Comparison of ENCODE assay signal across 8 mouse cellular contexts in the genomic region with DNA sequence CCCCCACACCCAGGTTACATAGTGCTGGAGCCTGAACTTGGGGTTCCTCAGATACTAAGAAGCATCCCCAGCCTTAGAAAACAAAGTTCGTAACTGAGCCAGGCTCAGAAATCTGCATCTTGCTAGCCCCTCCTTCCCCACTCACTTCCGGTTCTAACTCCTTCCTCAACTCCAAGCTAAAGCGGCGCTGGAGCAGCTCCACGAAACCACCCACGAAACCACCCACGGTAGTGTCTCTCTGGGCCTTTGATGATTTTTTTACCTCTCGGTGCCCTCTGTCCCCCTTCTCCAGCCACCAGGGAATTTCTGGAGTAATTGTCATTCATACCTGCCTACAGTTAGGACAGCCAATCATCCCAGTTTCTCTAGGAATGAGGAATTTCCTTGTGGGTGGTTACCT. TPM values are rescaled to one million over a fixed set of nuclear protein-coding genes. Genes with fewer than 3 reads are reported as not detected.
DNase-seq lines count a peak whose midpoint lies in the region; ATAC-seq lines count a peak whose summit lies in the region.

A gene (plus strand): TSS at position 253 of the 400 bp plus-strand sequence.

- H3K4me2 ChIP-seq in forebrain, embryonic 13.5 days: no peak within 1 kb of the TSS
- H3K4me2 ChIP-seq in liver, embryonic 12.5 days: no peak within 1 kb of the TSS

- H3K9ac ChIP-seq in forebrain, embryonic 13.5 days: no peak within 1 kb of the TSS
- H3K9ac ChIP-seq in liver, embryonic 12.5 days: no peak within 1 kb of the TSS

- no peaks in the 10 kb centered on the region for H3K27me3 ChIP-seq in forebrain, embryonic 13.5 days
- H3K27me3 ChIP-seq in liver, embryonic 12.5 days (replicated peaks): no peaks in the 10 kb centered on the region

- no peak for ATAC-seq in forebrain, embryonic 13.5 days
- no peak for ATAC-seq in hematopoietic stem cell, adult 5-6 weeks (replicated peaks in 1 of 2; ENCODE audit: insufficient read depth in 1 of 2, low FRiP score in 2 of 2, low TSS enrichment in 1 of 2, low read depth in 1 of 2, poor library complexity in 2 of 2, severe bottlenecking in 2 of 2)
- no peak for ATAC-seq in liver, embryonic 12.5 days

- H3K27ac ChIP-seq in forebrain, embryonic 13.5 days: no peak within 1 kb of the TSS
- no peak within 1 kb of the TSS for H3K27ac ChIP-seq in liver, embryonic 12.5 days

- H3K9me3 ChIP-seq in forebrain, embryonic 13.5 days (replicated peaks): no peaks in the 10 kb centered on the region
- H3K9me3 ChIP-seq in liver, embryonic 12.5 days (replicated peaks): no peaks in the 10 kb centered on the region

- H3K4me3 ChIP-seq in forebrain, embryonic 13.5 days: no peak within 1 kb of the TSS
- no peak within 1 kb of the TSS for H3K4me3 ChIP-seq in liver, embryonic 12.5 days

- peaks cover 20% of the 10 kb centered on the region for H3K4me1 ChIP-seq in forebrain, embryonic 13.5 days
- H3K4me1 ChIP-seq in liver, embryonic 12.5 days: no peaks in the 10 kb centered on the region

- no peaks in the 10 kb centered on the region for H3K36me3 ChIP-seq in forebrain, embryonic 13.5 days (ENCODE audit: poor library complexity, severe bottlenecking)
- H3K36me3 ChIP-seq in liver, embryonic 12.5 days: no peaks in the 10 kb centered on the region

- DNase-seq in urinary bladder, adult 2 months (ENCODE audit: low spot score): no peak
- no peak for DNase-seq in urinary bladder, postnatal 4 days (ENCODE audit: low spot score in 2 of 2)
- no peak for DNase-seq in embryo, embryonic 10 days (ENCODE audit: low spot score)
- no peak for DNase-seq in T-cell, adult 2 months (ENCODE audit: low spot score)
- no peak for DNase-seq in frontal cortex, postnatal 36 days (ENCODE audit: low spot score in 2 of 2)

- 92% methylated on average over 8 of the region's 8 CpGs for WGBS in forebrain, embryonic 13.5 days
- WGBS in liver, embryonic 12.5 days (ENCODE audit: insufficient replicate concordance): 76% methylated on average over 8 of the region's 8 CpGs

RNA-seq across cellular contexts. Expression of the gene that starts here (rescaled TPM):
- polyA plus RNA-seq in urinary bladder, adult 2 months (2012; rRNA removed): 16.7 and 20.2 TPM in 2 replicates
- polyA plus RNA-seq in forebrain, embryonic 13.5 days (2015; fragmentation: Nextera tagmentation; extraction: Ambion mirVana): 51.5 and 54.4 TPM in 2 replicates
- 105 and 115 TPM in 2 replicates for total RNA-seq in hematopoietic stem cell, adult 5-6 weeks (2017)
- polyA plus RNA-seq in liver, embryonic 12.5 days (2016; fragmentation: Nextera tagmentation; extraction: Ambion mirVana): 30.0 TPM in 2 replicates
